10 mouse cellular contexts compared by ENCODE assay signal in the genomic region with DNA sequence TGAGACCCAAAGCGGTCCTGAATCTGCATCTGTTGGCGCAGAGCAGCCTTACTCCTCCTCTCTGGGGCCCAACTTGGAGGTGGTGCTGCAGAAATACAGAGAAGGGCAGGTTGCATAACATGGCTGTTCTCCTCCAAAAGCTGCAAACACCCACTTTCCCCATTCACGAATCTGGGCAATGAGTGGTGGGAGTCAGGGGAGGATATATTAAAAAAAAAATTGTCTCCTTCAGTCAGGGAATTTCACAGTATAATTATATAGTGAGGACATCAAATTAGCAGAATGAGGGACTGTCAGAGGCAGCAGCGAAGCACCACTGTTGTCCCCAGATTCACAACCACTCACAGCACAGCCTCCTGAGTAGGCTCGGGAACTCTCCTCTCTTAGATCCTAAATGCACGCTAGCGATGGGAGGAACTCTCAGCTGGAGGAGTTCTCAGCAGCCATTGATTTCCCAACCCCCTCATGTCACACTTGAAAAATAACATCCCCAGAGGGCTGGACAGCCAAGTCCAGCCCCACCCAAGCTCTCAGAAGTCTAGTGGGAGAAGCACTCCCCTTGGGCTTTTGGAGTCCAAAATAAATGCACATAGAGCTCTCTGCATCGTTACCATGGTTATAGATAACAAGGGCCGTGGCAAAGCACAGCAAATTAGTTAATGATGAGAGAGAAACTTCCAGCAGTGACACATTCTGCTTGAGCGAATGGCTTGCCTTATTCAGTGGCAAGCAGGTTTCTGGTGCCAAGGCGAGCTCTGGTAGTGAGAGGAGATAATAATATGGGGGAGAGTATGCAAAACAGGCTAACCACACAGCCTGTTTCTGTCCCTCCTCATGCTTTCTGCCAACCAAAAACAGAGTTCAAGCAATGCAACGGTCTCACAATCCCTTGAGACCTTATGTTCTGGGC.
DNase-seq lines count a peak whose midpoint lies in the region; ATAC-seq and TF ChIP-seq lines count a peak whose summit lies in the region.
"Had no signal": no experiment of that assay in that cellular context is flagged by ENCODE, and none has a peak within 500 bp of the region (broad histone marks: within the 10 kb centered on the region; RNA-seq: fewer than 3 reads in every experiment).

No protein-coding gene starts in this region.

- no peak overlapping the region for H3K9ac ChIP-seq in midbrain, embryonic 14.5 days (replicated peaks; ENCODE audit: low read length)
- no peak overlapping the region for H3K9ac ChIP-seq in midbrain, embryonic 11.5 days (ENCODE audit: low read length)
- no peak overlapping the region for H3K9ac ChIP-seq in heart, postnatal 0 days (replicated peaks; ENCODE audit: low read depth, low read length)
- H3K9ac ChIP-seq: midbrain, embryonic 12.5 days had no signal

- 63% methylated on average over 12 of the region's 12 CpGs for WGBS in midbrain, embryonic 14.5 days
- WGBS in midbrain, embryonic 11.5 days, result 70% methylated on average over 12 of the region's 12 CpGs
- 44% methylated on average over 12 of the region's 12 CpGs for WGBS in heart, postnatal 0 days
- 69% methylated on average over 12 of the region's 12 CpGs for WGBS in limb, embryonic 10.5 days

- no peaks in the 10 kb centered on the region for H3K36me3 ChIP-seq in midbrain, embryonic 14.5 days (ENCODE audit: control insufficient read depth, insufficient read depth, low read length)
- H3K36me3 ChIP-seq in midbrain, embryonic 11.5 days (ENCODE audit: control insufficient read depth, insufficient read depth, low read length), result no peaks in the 10 kb centered on the region
- no peaks in the 10 kb centered on the region for H3K36me3 ChIP-seq in heart, postnatal 0 days (replicated peaks; ENCODE audit: control insufficient read depth, insufficient read depth, low read length)
- no peaks in the 10 kb centered on the region for H3K36me3 ChIP-seq in limb, embryonic 10.5 days
- H3K36me3 ChIP-seq: midbrain, embryonic 12.5 days had no signal

- no peak for TF ChIP-seq EP300 in heart, postnatal 0 days (IDR thresholded peaks at IDR 0.05; ENCODE audit: low read depth)

- no peak overlapping the region for H3K27ac ChIP-seq in midbrain, embryonic 14.5 days (replicated peaks; ENCODE audit: low read depth, low read length)
- H3K27ac ChIP-seq in midbrain, embryonic 11.5 days (ENCODE audit: low read depth, low read length), result no peak overlapping the region
- no peak overlapping the region for H3K27ac ChIP-seq in heart, postnatal 0 days (ENCODE audit: low read depth)
- H3K27ac ChIP-seq in limb, embryonic 10.5 days, result no peak overlapping the region
- H3K27ac ChIP-seq: midbrain, embryonic 12.5 days had no signal

- TF ChIP-seq CTCF in heart, postnatal 0 days (IDR thresholded peaks at IDR 0.05; ENCODE audit: low read depth), result no peak

- intact Hi-C loops in left cerebral cortex, postnatal 25 days (cut with DNase I), result loop anchor here (5.0 kb wide), 3 partner anchors 45 to 85 kb away; partner anchors contain the start of gene Rasgrf1

- H3K4me3 ChIP-seq in midbrain, embryonic 14.5 days (replicated peaks; ENCODE audit: low read depth, low read length), result no peak overlapping the region
- H3K4me3 ChIP-seq in midbrain, embryonic 11.5 days (ENCODE audit: low read depth, low read length), result no peak overlapping the region
- no peak overlapping the region for H3K4me3 ChIP-seq in heart, postnatal 0 days (ENCODE audit: low read depth, low read length)
- H3K4me3 ChIP-seq in limb, embryonic 10.5 days, result no peak overlapping the region
- H3K4me3 ChIP-seq: midbrain, embryonic 12.5 days had no signal

- H3K4me2 ChIP-seq in midbrain, embryonic 14.5 days (ENCODE audit: low read length), result no peak overlapping the region
- no peak overlapping the region for H3K4me2 ChIP-seq in midbrain, embryonic 11.5 days
- H3K4me2 ChIP-seq in heart, postnatal 0 days (ENCODE audit: low read depth, low read length), result no peak overlapping the region
- H3K4me2 ChIP-seq: midbrain, embryonic 12.5 days had no signal

- no peaks in the 10 kb centered on the region for H3K4me1 ChIP-seq in midbrain, embryonic 14.5 days (ENCODE audit: control insufficient read depth, insufficient read depth, low read length)
- no peaks in the 10 kb centered on the region for H3K4me1 ChIP-seq in midbrain, embryonic 11.5 days (ENCODE audit: control insufficient read depth, insufficient read depth, low read length)
- no peaks in the 10 kb centered on the region for H3K4me1 ChIP-seq in heart, postnatal 0 days (ENCODE audit: control insufficient read depth, insufficient read depth)
- H3K4me1 ChIP-seq in limb, embryonic 10.5 days, result 0 out of 2 replicates have a peak, but pooled peaks cover 3% of the 10 kb centered on the region

- DNase-seq in midbrain, embryonic 14.5 days, result no peak
- no peak for DNase-seq in midbrain, embryonic 11.5 days (ENCODE audit: low spot score, missing footprints)
- DNase-seq in heart, postnatal 0 days (ENCODE audit: low spot score), result no peak
- peak; percentile 57 to 92 for DNase-seq in left cerebral cortex, postnatal 25 days (ENCODE audit: low spot score in 2 of 2)
- DNase-seq in skeletal muscle tissue, adult 2 months (ENCODE audit: low read depth, low spot score), result peak; percentile 10
- DNase-seq in cerebellum, adult 11-12 months, result no peak
- DNase-seq in limb, embryonic 10.5 days (ENCODE audit: low spot score), result no peak

- no peaks in the 10 kb centered on the region for H3K9me3 ChIP-seq in midbrain, embryonic 14.5 days (ENCODE audit: control insufficient read depth, low read length)
- no peaks in the 10 kb centered on the region for H3K9me3 ChIP-seq in midbrain, embryonic 11.5 days (ENCODE audit: control insufficient read depth, low read length)
- H3K9me3 ChIP-seq in heart, postnatal 0 days (replicated peaks; ENCODE audit: control insufficient read depth, low read length), result no peaks in the 10 kb centered on the region
- no peaks in the 10 kb centered on the region for H3K9me3 ChIP-seq in limb, embryonic 10.5 days (replicated peaks)
- H3K9me3 ChIP-seq: midbrain, embryonic 12.5 days had no signal

- no peaks in the 10 kb centered on the region for H3K27me3 ChIP-seq in midbrain, embryonic 14.5 days (ENCODE audit: control insufficient read depth, insufficient read depth, low read length)
- H3K27me3 ChIP-seq in midbrain, embryonic 11.5 days (ENCODE audit: control insufficient read depth, insufficient read depth, low read length), result no peaks in the 10 kb centered on the region
- H3K27me3 ChIP-seq in heart, postnatal 0 days (ENCODE audit: control insufficient read depth, insufficient read depth, low read length), result 0 out of 2 replicates have a peak, but pooled peaks cover 4% of the 10 kb centered on the region
- H3K27me3 ChIP-seq in limb, embryonic 10.5 days (ENCODE audit: low read depth, poor library complexity, severe bottlenecking), result no peaks in the 10 kb centered on the region
- H3K27me3 ChIP-seq: midbrain, embryonic 12.5 days had no signal

- ATAC-seq in midbrain, embryonic 14.5 days (ENCODE audit: low FRiP score, low TSS enrichment), result 0 out of 2 replicates have a peak, but pooled peaks have one; percentile 27
- ATAC-seq in midbrain, embryonic 11.5 days (ENCODE audit: low FRiP score), result no peak
- ATAC-seq in heart, postnatal 0 days (ENCODE audit: insufficient read depth, low read depth), result 0 out of 2 replicates have a peak, but pooled peaks have one; percentile 30
- no peak for ATAC-seq in megakaryocyte, adult 5-6 weeks (ENCODE audit: poor library complexity, severe bottlenecking)
- ATAC-seq: inflammation-experienced regulatory T-cells, adult 6 months had no signal

Comparison
In these comparisons a context has a peak if more than half of its experiments do, and no peak if none do; other contexts are left out.
1. ATAC-seq: peak in midbrain, embryonic 14.5 days (single experiment) and heart, postnatal 0 days (single experiment); none in midbrain, embryonic 11.5 days (single experiment) and megakaryocyte, adult 5-6 weeks (single experiment).
2. DNase-seq: peak in left cerebral cortex, postnatal 25 days (2 of 2) and skeletal muscle tissue, adult 2 months (single experiment); none in midbrain, embryonic 14.5 days (single experiment), midbrain, embryonic 11.5 days (single experiment), heart, postnatal 0 days (single experiment), cerebellum, adult 11-12 months (single experiment) and limb, embryonic 10.5 days (single experiment).